Mouse (Mus musculus) kidney, adult 2 months (tissue): ENCODE results near the gene Dgkh. TPM values are rescaled to one million over a fixed set of nuclear protein-coding genes. Genes with fewer than 3 reads are reported as not detected.

Experiments used
- DNase-seq: peaks from one replicate; pipeline ENCODE4 v3.0.0; 2021
- H3K27ac ChIP-seq: fragments of 200-500 bp; 2 replicates; pipeline ENCODE4 v1.5.1; 2012; ENCODE audit warnings: low read depth, low read length, control low read depth, inconsistent platforms; ENCODE audit not compliant: insufficient read depth
- H3K27me3 ChIP-seq: fragments of 200-500 bp; replicated peaks from 2 replicates; pipeline ENCODE4 v1.6.1; 2012; ENCODE audit warnings: mild to moderate bottlenecking, moderate library complexity, low read length, inconsistent platforms; ENCODE audit not compliant: control insufficient read depth, insufficient read depth
- H3K36me3 ChIP-seq: fragments of 200-500 bp; 2 replicates; pipeline ENCODE4 v1.6.1; 2012; ENCODE audit warnings: mild to moderate bottlenecking, moderate library complexity, low read length, inconsistent platforms; ENCODE audit not compliant: control insufficient read depth, insufficient read depth
- H3K4me1 ChIP-seq: fragments of 200-500 bp; 2 replicates; pipeline ENCODE4 v1.6.1; 2011; ENCODE audit warnings: low read length; ENCODE audit not compliant: control insufficient read depth, insufficient read depth
- H3K4me3 ChIP-seq: fragments of 200-500 bp; 2 replicates; pipeline ENCODE4 v1.5.1; 2011; ENCODE audit warnings: mild to moderate bottlenecking, low read depth, low read length, control low read depth; ENCODE audit not compliant: insufficient read depth
- CTCF ChIP-seq: fragments of 200-500 bp; conservative IDR thresholded peaks from 2 replicates; pipeline ENCODE4 v1.5.1; 2011; ENCODE audit warnings: low read depth, mild to moderate bottlenecking, control low read depth, low read length, moderate library complexity, mixed read lengths; ENCODE audit not compliant: insufficient read depth, insufficient read length
- POLR2A ChIP-seq: fragments of 200-500 bp; IDR thresholded peaks from one replicate; pipeline ENCODE4 v1.6.1; 2011; ENCODE audit warnings: low read depth, low read length, control low read depth
- WGBS: fragments of 180-500 bp; shearing (Covaris S2); methylation state at CpG from one replicate; pipeline ENCODE4 v1.1.7; 2018; 5-methylcytosine and 5-hydroxymethylcytosine counted together
- polyA plus RNA-seq: library from polyadenylated mRNA; depleted of rRNA; stranded (reverse); fragments of >200 nt; gene quantifications from 2 replicates; pipeline ENCODE4 v1.2.3, GENCODE M21; 2012

Dgkh gene
- polyA plus RNA-seq, 1 experiment = 1.9 TPM

GRCm38 (mm10) chr14:78691926-78692487 lies 40.6 kb downstream of the Dgkh start:
- H3K27me3 ChIP-seq = no peaks in the 10 kb centered on the region; the same call in 1 of the 2 replicates
- peaks cover 7% of the 10 kb centered on the region for H3K4me1 ChIP-seq
- H3K27ac ChIP-seq = no peak overlapping the region
- no peak for DNase-seq
- no peaks in the 10 kb centered on the region for H3K36me3 ChIP-seq
- 60% methylated on average over 5 of the region's 5 CpGs for WGBS
- TF ChIP-seq POLR2A (no peak), CTCF (no peak)
- no peak overlapping the region for H3K4me3 ChIP-seq

GRCm38 (mm10) chr14:78690883-78691282 lies 41.7 kb downstream of the Dgkh start:
- Histone ChIP-seq H3K27me3 (no peaks in the 10 kb centered on the region), H3K4me3 (no peak overlapping the region), H3K36me3 (no peaks in the 10 kb centered on the region), H3K27ac (no peak overlapping the region), H3K4me1 (peaks cover 13% of the 10 kb centered on the region)
- no peak for DNase-seq
- no peak for TF ChIP-seq CTCF
- TF ChIP-seq POLR2A = no peak
- WGBS = 50% methylated on average over 1 of the region's 1 CpGs

- Histone ChIP-seq H3K27me3 (no peaks in the 10 kb centered on the region), H3K36me3 (no peaks in the 10 kb centered on the region), H3K4me1 (peaks cover 13% of the 10 kb centered on the region), H3K27ac (no peak overlapping the region), H3K4me3 (no peak overlapping the region)
- 59% methylated on average over 4 of the region's 4 CpGs for WGBS
- TF ChIP-seq CTCF (no peak), POLR2A (no peak)
- DNase-seq = no peak
Measured at GRCm38 (mm10) chr14:78690387-78690786, 42.2 kb downstream of the Dgkh start.

- Histone ChIP-seq H3K27me3 (no peaks in the 10 kb centered on the region), H3K27ac (no peak overlapping the region), H3K4me1 (peaks cover 13% of the 10 kb centered on the region), H3K4me3 (no peak overlapping the region), H3K36me3 (no peaks in the 10 kb centered on the region)
- DNase-seq = no peak
- TF ChIP-seq CTCF (no peak), POLR2A (no peak)
- 68% methylated on average over 9 of the region's 9 CpGs for WGBS
Measured at GRCm38 (mm10) chr14:78689950-78690349, 42.6 kb downstream of the Dgkh start.

GRCm38 (mm10) chr14:78687716-78688115 lies 44.9 kb downstream of the Dgkh start:
- no peak overlapping the region for H3K4me3 ChIP-seq
- peaks cover 13% of the 10 kb centered on the region for H3K4me1 ChIP-seq
- H3K36me3 ChIP-seq = no peaks in the 10 kb centered on the region
- WGBS = 75% methylated on average over 4 of the region's 4 CpGs
- no peaks in the 10 kb centered on the region for H3K27me3 ChIP-seq
- TF ChIP-seq CTCF = no peak
- TF ChIP-seq POLR2A = no peak
- peak; percentile 29 for DNase-seq
- H3K27ac ChIP-seq = no peak overlapping the region

GRCm38 (mm10) chr14:78686701-78687100 lies 45.9 kb downstream of the Dgkh start:
- WGBS = 40% methylated on average over 6 of the region's 6 CpGs
- DNase-seq = peak; percentile 52
- Histone ChIP-seq H3K27ac (no peak overlapping the region), H3K4me3 (no peak overlapping the region), H3K36me3 (no peaks in the 10 kb centered on the region), H3K4me1 (peaks cover 13% of the 10 kb centered on the region), H3K27me3 (no peaks in the 10 kb centered on the region)
- no peak for TF ChIP-seq POLR2A
- TF ChIP-seq CTCF = no peak

- no peak for DNase-seq
- Histone ChIP-seq H3K4me1 (peaks cover 10% of the 10 kb centered on the region), H3K36me3 (no peaks in the 10 kb centered on the region), H3K27ac (no peak overlapping the region), H3K4me3 (no peak overlapping the region), H3K27me3 (no peaks in the 10 kb centered on the region)
- 46% methylated on average over 4 of the region's 4 CpGs for WGBS
- TF ChIP-seq POLR2A = no peak
- TF ChIP-seq CTCF = no peak
Measured at GRCm38 (mm10) chr14:78684171-78684570, 48.4 kb downstream of the Dgkh start.

GRCm38 (mm10) chr14:78678981-78679380 lies 53.6 kb downstream of the Dgkh start:
- TF ChIP-seq CTCF (no peak), POLR2A (no peak)
- 77% methylated on average over 3 of the region's 3 CpGs for WGBS
- Histone ChIP-seq H3K27me3 (no peaks in the 10 kb centered on the region), H3K27ac (no peak overlapping the region), H3K4me1 (no peaks in the 10 kb centered on the region), H3K36me3 (no peaks in the 10 kb centered on the region), H3K4me3 (no peak overlapping the region)
- no peak for DNase-seq
